21 mouse cellular contexts compared by ENCODE assay signal in the genomic region with DNA sequence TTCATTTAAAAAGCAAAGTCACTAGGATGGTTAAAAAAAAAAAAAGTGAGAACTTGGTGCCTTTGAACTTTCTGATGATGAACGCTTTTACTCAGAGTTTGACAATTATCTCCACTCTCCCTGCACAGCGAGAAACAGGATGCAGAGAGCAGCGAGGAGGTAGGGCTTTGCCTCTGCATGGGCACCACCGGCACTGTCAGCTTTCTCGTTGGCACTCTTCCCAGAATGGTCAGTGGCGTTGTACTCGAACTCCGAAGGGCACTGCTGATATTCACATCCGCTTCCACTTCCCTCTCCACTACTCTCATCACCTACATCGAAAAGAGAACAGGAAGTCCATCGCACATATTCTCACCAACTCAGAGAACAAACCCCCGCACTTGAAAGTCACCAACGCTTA.
DNase-seq lines count a peak whose midpoint lies in the region; ATAC-seq and TF ChIP-seq lines count a peak whose summit lies in the region.
"Had no signal": no experiment of that assay in that cellular context is flagged by ENCODE, and none has a peak within 500 bp of the region (broad histone marks: within the 10 kb centered on the region; RNA-seq: fewer than 3 reads in every experiment).

No protein-coding gene starts in this region.

- H3K4me1 ChIP-seq in lung, postnatal 0 days (ENCODE audit: insufficient read depth, low read depth, low read length) = no peaks in the 10 kb centered on the region
- H3K4me1 ChIP-seq: embryonic facial prominence, embryonic 10.5 days; hindbrain, embryonic 12.5 days; liver, embryonic 12.5 days had no signal

- H3K9ac ChIP-seq in lung, postnatal 0 days (replicated peaks; ENCODE audit: low read depth) = no peak overlapping the region
- H3K9ac ChIP-seq: hindbrain, embryonic 12.5 days; limb, embryonic 12.5 days; liver, embryonic 12.5 days had no signal

- H3K9me3 ChIP-seq in lung, postnatal 0 days (ENCODE audit: low read length) = no peaks in the 10 kb centered on the region
- H3K9me3 ChIP-seq: embryonic facial prominence, embryonic 10.5 days; hindbrain, embryonic 12.5 days; limb, embryonic 12.5 days; liver, embryonic 12.5 days had no signal

- H3K4me2 ChIP-seq in lung, postnatal 0 days (replicated peaks; ENCODE audit: low read depth, low read length) = no peak overlapping the region
- H3K4me2 ChIP-seq: heart, embryonic 11.5 days; hindbrain, embryonic 12.5 days; limb, embryonic 12.5 days; liver, embryonic 12.5 days; midbrain, embryonic 11.5 days had no signal

- 41% methylated on average over 13 of the region's 13 CpGs for WGBS in lung, postnatal 0 days

- no peak overlapping the region for H3K27ac ChIP-seq in lung, postnatal 0 days (ENCODE audit: low read length)
- H3K27ac ChIP-seq: embryonic facial prominence, embryonic 10.5 days; gastrocnemius, adult 2 months; hindbrain, embryonic 12.5 days; left cerebral cortex, adult 2 months; limb, embryonic 12.5 days; liver, embryonic 12.5 days; macrophage had no signal

- H3K4me3 ChIP-seq in lung, postnatal 0 days (ENCODE audit: low read depth, low read length) = no peak overlapping the region
- H3K4me3 ChIP-seq: embryonic facial prominence, embryonic 10.5 days; gastrocnemius, adult 2 months; hindbrain, embryonic 12.5 days; left cerebral cortex, adult 2 months; limb, embryonic 12.5 days; liver, embryonic 12.5 days had no signal

- DNase-seq in adrenal gland, adult 2 months = peak; percentile 14
- DNase-seq in adrenal gland, adult 18-20 months (ENCODE audit: low spot score in 2 of 2) = no peak
- DNase-seq in kidney, adult 9 months = peak; percentile 26
- no peak for DNase-seq in kidney, adult 18-20 months
- DNase-seq in lung, postnatal 0 days (ENCODE audit: low spot score) = peak; percentile 9
- no peak for DNase-seq in lung, adult 18-20 months
- DNase-seq in lung, postnatal 10 days = peak; percentile 28
- no peak for DNase-seq in left cerebral cortex, adult 9 months (ENCODE audit: low spot score in 2 of 2)
- DNase-seq: cerebellum, adult 11-12 months; gastrocnemius, adult 2 months; layer of hippocampus, adult 9-11 months; right cerebral cortex, adult 18-20 months; thymus, adult 2 months had no signal

- no peak for TF ChIP-seq EP300 in lung, postnatal 0 days (IDR thresholded peaks at IDR 0.05)

- no peaks in the 10 kb centered on the region for H3K27me3 ChIP-seq in lung, postnatal 0 days (replicated peaks; ENCODE audit: insufficient read depth, low read length)
- H3K27me3 ChIP-seq: hindbrain, embryonic 12.5 days; limb, embryonic 12.5 days; liver, embryonic 12.5 days had no signal

- TF ChIP-seq CTCF in lung, postnatal 0 days (IDR thresholded peaks at IDR 0.05) = no peak

- no peak for ATAC-seq in lung, postnatal 0 days
- ATAC-seq: liver, embryonic 12.5 days had no signal

- no peaks in the 10 kb centered on the region for H3K36me3 ChIP-seq in lung, postnatal 0 days (ENCODE audit: insufficient read depth, low read length)
- H3K36me3 ChIP-seq: hindbrain, embryonic 12.5 days had no signal

Comparison
In these comparisons a context has a peak if more than half of its experiments do, and no peak if none do; other contexts are left out.
1. DNase-seq: peak in adrenal gland, adult 2 months (single experiment), kidney, adult 9 months (single experiment), lung, postnatal 0 days (single experiment) and lung, postnatal 10 days (single experiment); none in adrenal gland, adult 18-20 months (0 of 2), kidney, adult 18-20 months (single experiment), lung, adult 18-20 months (0 of 2) and left cerebral cortex, adult 9 months (0 of 2).